ENCODE assay signal across 8 mouse cellular contexts in genomic region chr2:33468466-33469097, GRCm38 (mm10). TPM values are rescaled to one million over a fixed set of nuclear protein-coding genes. Genes with fewer than 3 reads are reported as not detected.
DNase-seq lines count a peak whose midpoint lies in the region; ATAC-seq and TF ChIP-seq lines count a peak whose summit lies in the region.

Zbtb43 (minus strand) TSS chr2:33468559.

- H3K27ac ChIP-seq in forebrain, embryonic 10.5 days: peak within 1 kb of the TSS; percentile 93
- peak within 1 kb of the TSS; percentile 82 for H3K27ac ChIP-seq in heart, embryonic 15.5 days
- peak within 1 kb of the TSS; percentile 38 for H3K27ac ChIP-seq in liver, embryonic 14.5 days
- peak within 1 kb of the TSS; percentile 39; the same call in 1 of the 2 replicates for H3K27ac ChIP-seq in neural tube, embryonic 11.5 days (ENCODE audit: low read depth, low read length)
- peak within 1 kb of the TSS; percentile 93 for H3K27ac ChIP-seq in stomach, postnatal 0 days (replicated peaks)

- H3K36me3 ChIP-seq in forebrain, embryonic 10.5 days (replicated peaks): peaks cover 14% of the 10 kb centered on the region
- H3K36me3 ChIP-seq in heart, embryonic 15.5 days: peaks cover 7% of the 10 kb centered on the region; the same call in 1 of the 2 replicates
- no peaks in the 10 kb centered on the region; the same call in none of the 2 replicates for H3K36me3 ChIP-seq in liver, embryonic 14.5 days (replicated peaks; ENCODE audit: control insufficient read depth, insufficient read depth, low read depth)
- no peaks in the 10 kb centered on the region for H3K36me3 ChIP-seq in neural tube, embryonic 11.5 days (ENCODE audit: control insufficient read depth, insufficient read depth, low read length)
- peaks cover 5% of the 10 kb centered on the region for H3K36me3 ChIP-seq in stomach, postnatal 0 days (ENCODE audit: control insufficient read depth, insufficient read depth, low read length)

- peak within 1 kb of the TSS; percentile 91 for H3K9ac ChIP-seq in heart, embryonic 15.5 days
- H3K9ac ChIP-seq in liver, embryonic 14.5 days (replicated peaks): peak within 1 kb of the TSS; percentile 85
- H3K9ac ChIP-seq in neural tube, embryonic 11.5 days (ENCODE audit: low read length): peak within 1 kb of the TSS; percentile 91
- peak within 1 kb of the TSS; percentile 96 for H3K9ac ChIP-seq in stomach, postnatal 0 days (ENCODE audit: low read length)

- no peak for TF ChIP-seq EP300 in liver, embryonic 14.5 days (IDR thresholded peaks at IDR 0.05; ENCODE audit: low read depth)
- TF ChIP-seq EP300 in stomach, postnatal 0 days (optimal IDR thresholded peaks at IDR 0.05): no peak

- H3K9me3 ChIP-seq in forebrain, embryonic 10.5 days: 0 out of 2 replicates have a peak, but pooled peaks cover 3% of the 10 kb centered on the region
- no peaks in the 10 kb centered on the region for H3K9me3 ChIP-seq in heart, embryonic 15.5 days (replicated peaks)
- H3K9me3 ChIP-seq in liver, embryonic 14.5 days (ENCODE audit: control insufficient read depth, low read length): no peaks in the 10 kb centered on the region
- no peaks in the 10 kb centered on the region for H3K9me3 ChIP-seq in neural tube, embryonic 11.5 days (ENCODE audit: control insufficient read depth, low read length)
- no peaks in the 10 kb centered on the region for H3K9me3 ChIP-seq in stomach, postnatal 0 days (ENCODE audit: control insufficient read depth, low read length)

- DNase-seq in c-Kit-negative CD71-positive TER-119-positive erythroid progenitor cells, embryonic 14.5 days (ENCODE audit: low read depth, low spot score): peak; percentile 87
- peak; percentile 96 for DNase-seq in forebrain, embryonic 10.5 days (ENCODE audit: extremely low spot score, low spot score)
- peak; percentile 95 to 97 for DNase-seq in kidney, postnatal 25 days
- DNase-seq in liver, embryonic 14.5 days (ENCODE audit: low read depth in 3 of 3, low spot score in 3 of 3): peak; percentile 88 to 92 (median 91)
- DNase-seq in neural tube, embryonic 11.5 days (ENCODE audit: low spot score): peak; percentile 98
- peak; percentile 96 for DNase-seq in stomach, postnatal 0 days (ENCODE audit: low spot score)

- 0 out of 2 replicates have a peak, but pooled peaks have one; percentile 10 for TF ChIP-seq CTCF in liver, embryonic 14.5 days (IDR thresholded peaks at IDR 0.05; ENCODE audit: low read depth)
- TF ChIP-seq CTCF in stomach, postnatal 0 days (IDR thresholded peaks at IDR 0.05; ENCODE audit: low read depth): no peak

- H3K27me3 ChIP-seq in forebrain, embryonic 10.5 days (ENCODE audit: poor library complexity, severe bottlenecking): no peaks in the 10 kb centered on the region
- H3K27me3 ChIP-seq in heart, embryonic 15.5 days: no peaks in the 10 kb centered on the region; the same call in 1 of the 2 replicates
- H3K27me3 ChIP-seq in liver, embryonic 14.5 days (ENCODE audit: control insufficient read depth, insufficient read depth, low read length): no peaks in the 10 kb centered on the region
- H3K27me3 ChIP-seq in neural tube, embryonic 11.5 days (ENCODE audit: control insufficient read depth, insufficient read depth, low read length): no peaks in the 10 kb centered on the region
- no peaks in the 10 kb centered on the region for H3K27me3 ChIP-seq in stomach, postnatal 0 days (ENCODE audit: control insufficient read depth, insufficient read depth, low read length)

- peak within 1 kb of the TSS; percentile 79 for H3K4me2 ChIP-seq in heart, embryonic 15.5 days
- H3K4me2 ChIP-seq in liver, embryonic 14.5 days (ENCODE audit: low read depth): peak within 1 kb of the TSS; percentile 71
- peak within 1 kb of the TSS; percentile 85 for H3K4me2 ChIP-seq in neural tube, embryonic 11.5 days (ENCODE audit: low read depth)
- peak within 1 kb of the TSS; percentile 74 for H3K4me2 ChIP-seq in stomach, postnatal 0 days (replicated peaks; ENCODE audit: low read depth)

- H3K4me3 ChIP-seq in forebrain, embryonic 10.5 days: peak within 1 kb of the TSS; percentile 98
- H3K4me3 ChIP-seq in heart, embryonic 15.5 days: peak within 1 kb of the TSS; percentile 99
- peak within 1 kb of the TSS; percentile 87 to 90 for H3K4me3 ChIP-seq in liver, embryonic 14.5 days (ENCODE audit: insufficient read depth in 1 of 2, low read depth in 2 of 2, low read length in 2 of 2)
- peak within 1 kb of the TSS; percentile 96 for H3K4me3 ChIP-seq in neural tube, embryonic 11.5 days (ENCODE audit: low read depth, low read length)
- peak within 1 kb of the TSS; percentile 90 for H3K4me3 ChIP-seq in stomach, postnatal 0 days (ENCODE audit: low read depth, low read length)

- peaks cover 28% of the 10 kb centered on the region for H3K4me1 ChIP-seq in forebrain, embryonic 10.5 days
- H3K4me1 ChIP-seq in heart, embryonic 15.5 days (replicated peaks): peaks cover 24% of the 10 kb centered on the region
- H3K4me1 ChIP-seq in liver, embryonic 14.5 days (replicated peaks; ENCODE audit: control insufficient read depth in 2 of 2, insufficient read depth in 2 of 2, low read length in 1 of 2): peaks cover 6 to 10% of the 10 kb centered on the region in 2 experiments
- peaks cover 8% of the 10 kb centered on the region for H3K4me1 ChIP-seq in neural tube, embryonic 11.5 days (ENCODE audit: control insufficient read depth, insufficient read depth, low read length)
- H3K4me1 ChIP-seq in stomach, postnatal 0 days (replicated peaks; ENCODE audit: control insufficient read depth, insufficient read depth): no peaks in the 10 kb centered on the region

- 5% methylated on average over 36 of the region's 36 CpGs for WGBS in forebrain, embryonic 10.5 days
- WGBS in heart, embryonic 15.5 days: 4% methylated on average over 36 of the region's 36 CpGs
- WGBS in liver, embryonic 14.5 days (ENCODE audit: insufficient replicate concordance): 2% methylated on average over 35 of the region's 36 CpGs
- WGBS in neural tube, embryonic 11.5 days: 4% methylated on average over 36 of the region's 36 CpGs
- 3% methylated on average over 35 of the region's 36 CpGs for WGBS in stomach, postnatal 0 days

- peak; percentile 94 for ATAC-seq in CD4-positive, CD25-positive, alpha-beta regulatory T cell, adult 4 months
- peak; percentile 96 for ATAC-seq in heart, embryonic 15.5 days (replicated peaks; ENCODE audit: insufficient number of reproducible peaks, insufficient read depth, low FRiP score, low read depth)
- peak; percentile 95 for ATAC-seq in liver, embryonic 14.5 days (ENCODE audit: insufficient read depth)
- peak; percentile 74 for ATAC-seq in neural tube, embryonic 11.5 days (ENCODE audit: insufficient read depth, low FRiP score, low TSS enrichment)
- peak; percentile 88 for ATAC-seq in stomach, postnatal 0 days (ENCODE audit: low FRiP score, low TSS enrichment)

RNA-seq across cellular contexts. Expression of gene Zbtb43, which starts in this region (rescaled TPM):
- 10 to 100 TPM; 18.3 to 24.0 TPM for polyA plus RNA-seq in CD4-positive, CD25-positive, alpha-beta regulatory T cell, adult 4 months (2017; shearing (Covaris generic))
- 19.8 and 19.9 TPM in 2 replicates for polyA plus RNA-seq in forebrain, embryonic 10.5 days (2016; fragmentation: Nextera tagmentation; extraction: Ambion mirVana)
- polyA plus RNA-seq in heart, embryonic 15.5 days (2015; fragmentation: Nextera tagmentation; extraction: Ambion mirVana): 12.5 and 12.8 TPM in 2 replicates
- 3.8 and 4.0 TPM in 2 replicates for polyA plus RNA-seq in liver, embryonic 14.5 days (2012; rRNA removed)
- polyA plus RNA-seq in liver, embryonic 14.5 days (2014; fragmentation: Nextera tagmentation; extraction: Ambion mirVana): 5.3 and 6.1 TPM in 2 replicates
- polyA plus RNA-seq in neural tube, embryonic 11.5 days (2014; fragmentation: Nextera tagmentation; extraction: Ambion mirVana): 21.7 and 22.5 TPM in 2 replicates
- 9.6 and 12.9 TPM in 2 replicates for polyA plus RNA-seq in stomach, postnatal 0 days (2015; fragmentation: Nextera tagmentation; extraction: Ambion mirVana)

Comparison
In these comparisons a context has a peak if more than half of its experiments do, and no peak if none do; other contexts are left out.
1. Peak in every context shown above with its lines: DNase-seq, ATAC-seq, H3K4me3 ChIP-seq and H3K27ac ChIP-seq.
2. H3K27ac ChIP-seq: peak in every context shown above with its lines; median percentile 93 in forebrain, embryonic 10.5 days; 93 in stomach, postnatal 0 days; 82 in heart, embryonic 15.5 days; 39 in neural tube, embryonic 11.5 days; 38 in liver, embryonic 14.5 days.